Mouse (Mus musculus) heart, embryonic 11.5 days (tissue): ENCODE measurements around the gene Trcg1. TPM values are rescaled to one million over a fixed set of nuclear protein-coding genes. Genes with fewer than 3 reads are reported as not detected.

ENCODE experiments used
- ATAC-seq: fragments of 200-750 bp; cut with Nextera tagmentation; replicated peaks from 2 replicates; pipeline ENCODE4 v1.8.0; 2017; ENCODE audit warnings: moderate library complexity; ENCODE audit not compliant: insufficient number of reproducible peaks, low FRiP score, low TSS enrichment
- H3K27ac ChIP-seq: fragments of 300-500 bp; sonication (generic); 2 replicates; pipeline ENCODE4 v1.5.1; 2014; ENCODE audit warnings: mild to moderate bottlenecking, low read depth, low read length
- H3K27me3 ChIP-seq: fragments of 300-500 bp; sonication (generic); 2 replicates; pipeline ENCODE4 v1.6.1; 2014; ENCODE audit warnings: mild to moderate bottlenecking, low read length, mixed read lengths; ENCODE audit not compliant: control insufficient read depth, insufficient read depth
- H3K36me3 ChIP-seq: fragments of 300-500 bp; sonication (generic); 2 replicates; pipeline ENCODE4 v1.6.1; 2014; ENCODE audit warnings: mild to moderate bottlenecking, low read length, moderate library complexity, mixed read lengths; ENCODE audit not compliant: control insufficient read depth, insufficient read depth
- H3K4me1 ChIP-seq: fragments of 300-500 bp; sonication (generic); 2 replicates; pipeline ENCODE4 v1.6.1; 2014; ENCODE audit warnings: low read length; ENCODE audit not compliant: control insufficient read depth, insufficient read depth
- H3K4me2 ChIP-seq: fragments of 300-500 bp; sonication (generic); 2 replicates; pipeline ENCODE4 v1.6.1; 2014; ENCODE audit warnings: mild to moderate bottlenecking, moderate library complexity
- H3K4me3 ChIP-seq: fragments of 300-500 bp; sonication (generic); 2 replicates; pipeline ENCODE4 v1.5.1; 2014; ENCODE audit warnings: low read depth, low read length
- H3K9ac ChIP-seq: fragments of 300-500 bp; sonication (generic); 2 replicates; pipeline ENCODE4 v1.6.1; 2014; ENCODE audit warnings: mild to moderate bottlenecking, low read depth, low read length, moderate library complexity
- H3K9me3 ChIP-seq: fragments of 300-500 bp; sonication (generic); replicated peaks from 2 replicates; pipeline ENCODE4 v1.6.1; 2016; ENCODE audit warnings: low read length; ENCODE audit not compliant: control insufficient read depth
- WGBS: fragments of 180-500 bp; shearing (Covaris S2); extraction: QIAGEN DNeasy Blood & Tissue Kit; methylation state at CpG from one replicate; pipeline ENCODE4 v1.1.7; 2014; ENCODE audit not compliant: insufficient replicate concordance; 5-methylcytosine and 5-hydroxymethylcytosine counted together
- polyA plus RNA-seq: library from polyadenylated mRNA; unstranded; fragments of >200 nt; fragmentation: Nextera tagmentation; extraction: Ambion mirVana; gene quantifications from 2 replicates; pipeline ENCODE4 v1.2.1, GENCODE M21; 2014

Trcg1 gene
- polyA plus RNA-seq, 1 experiment from 2014 or later, result not detected

- Histone ChIP-seq H3K4me1 (no peaks in the 10 kb centered on the region; the same call in 1 of the 2 replicates), H3K27me3 (peaks cover 6% of the 10 kb centered on the region; the same call in 1 of the 2 replicates)
- 71% methylated on average over 5 of the region's 5 CpGs for WGBS
Measured at GRCm38 (mm10) chr9:57241111-57241510, 4.8 kb downstream of the Trcg1 start.

GRCm38 (mm10) chr9:57242916-57243315 is 6.6 kb downstream of the Trcg1 start:
- Histone ChIP-seq H3K4me3 (no peak overlapping the region), H3K36me3 (no peaks in the 10 kb centered on the region), H3K27me3 (peaks cover 6% of the 10 kb centered on the region; the same call in 1 of the 2 replicates), H3K9ac (no peak overlapping the region), H3K4me1 (no peaks in the 10 kb centered on the region; the same call in 1 of the 2 replicates), H3K27ac (no peak overlapping the region), H3K4me2 (no peak overlapping the region), H3K9me3 (no peaks in the 10 kb centered on the region)
- no peak for ATAC-seq
- 35% methylated on average over 5 of the region's 5 CpGs for WGBS

More at GRCm38 (mm10) chr9:57241111-57241510, 4.8 kb downstream of the Trcg1 start:
- Histone ChIP-seq H3K4me3 (no peak overlapping the region), H3K36me3 (no peaks in the 10 kb centered on the region), H3K27ac (no peak overlapping the region), H3K9me3 (no peaks in the 10 kb centered on the region), H3K4me2 (no peak overlapping the region), H3K9ac (no peak overlapping the region)
- no peak for ATAC-seq

GRCm38 (mm10) chr9:57244106-57244685 is 7.8 kb downstream of the Trcg1 start:
- H3K9me3 ChIP-seq, result no peaks in the 10 kb centered on the region
- no peak overlapping the region for H3K27ac ChIP-seq
- no peak overlapping the region for H3K4me2 ChIP-seq
- WGBS, result 22% methylated on average over 7 of the region's 7 CpGs
- H3K9ac ChIP-seq, result no peak overlapping the region
- H3K4me3 ChIP-seq, result no peak overlapping the region
- no peak for ATAC-seq
- H3K4me1 ChIP-seq, result peaks cover 3% of the 10 kb centered on the region
- H3K27me3 ChIP-seq, result peaks cover 6% of the 10 kb centered on the region; the same call in 1 of the 2 replicates
- H3K36me3 ChIP-seq, result no peaks in the 10 kb centered on the region

GRCm38 (mm10) chr9:57246482-57246881 is 10.1 kb downstream of the Trcg1 start:
- peaks cover 3% of the 10 kb centered on the region for H3K4me1 ChIP-seq
- H3K9me3 ChIP-seq, result no peaks in the 10 kb centered on the region
- no peak overlapping the region for H3K27ac ChIP-seq
- H3K9ac ChIP-seq, result no peak overlapping the region
- no peak overlapping the region for H3K4me2 ChIP-seq
- H3K36me3 ChIP-seq, result 0 out of 2 replicates have a peak, but pooled peaks cover 2% of the 10 kb centered on the region
- no peak overlapping the region for H3K4me3 ChIP-seq
- H3K27me3 ChIP-seq, result peaks cover 6% of the 10 kb centered on the region; the same call in 1 of the 2 replicates
- WGBS, result 88% methylated on average over 5 of the region's 5 CpGs
- ATAC-seq, result no peak

- Histone ChIP-seq H3K9me3 (no peaks in the 10 kb centered on the region), H3K4me2 (no peak overlapping the region), H3K36me3 (peaks cover 2% of the 10 kb centered on the region; the same call in 1 of the 2 replicates), H3K9ac (no peak overlapping the region), H3K27ac (no peak overlapping the region), H3K4me1 (peaks cover 3% of the 10 kb centered on the region), H3K27me3 (peaks cover 3% of the 10 kb centered on the region; the same call in 1 of the 2 replicates), H3K4me3 (no peak overlapping the region)
- 55% methylated on average over 8 of the region's 8 CpGs for WGBS
- no peak for ATAC-seq
Measured at GRCm38 (mm10) chr9:57247201-57247671, 10.9 kb downstream of the Trcg1 start.

- peaks cover 3% of the 10 kb centered on the region for H3K4me1 ChIP-seq
- peaks cover 11% of the 10 kb centered on the region for H3K36me3 ChIP-seq
- H3K4me2 ChIP-seq, result no peak overlapping the region
- no peaks in the 10 kb centered on the region for H3K9me3 ChIP-seq
- peaks cover 3% of the 10 kb centered on the region; the same call in 1 of the 2 replicates for H3K27me3 ChIP-seq
- no peak overlapping the region for H3K9ac ChIP-seq
- H3K4me3 ChIP-seq, result no peak overlapping the region
- no peak overlapping the region for H3K27ac ChIP-seq
- 36% methylated on average over 7 of the region's 7 CpGs for WGBS
- ATAC-seq, result no peak
Measured at GRCm38 (mm10) chr9:57248030-57248942, 11.9 kb downstream of the Trcg1 start.

- WGBS, result 86% methylated on average over 4 of the region's 4 CpGs
Measured at GRCm38 (mm10) chr9:57250026-57250425, 13.7 kb downstream of the Trcg1 start.

GRCm38 (mm10) chr9:57251139-57251538 is 14.8 kb downstream of the Trcg1 start:
- ATAC-seq, result no peak
- no peaks in the 10 kb centered on the region for H3K9me3 ChIP-seq
- 82% methylated on average over 2 of the region's 2 CpGs for WGBS
- H3K36me3 ChIP-seq, result peaks cover 19% of the 10 kb centered on the region
- H3K27ac ChIP-seq, result no peak overlapping the region
- H3K4me1 ChIP-seq, result peaks cover 6% of the 10 kb centered on the region
- H3K4me3 ChIP-seq, result no peak overlapping the region
- H3K9ac ChIP-seq, result no peak overlapping the region
- no peaks in the 10 kb centered on the region for H3K27me3 ChIP-seq
- H3K4me2 ChIP-seq, result no peak overlapping the region

More at GRCm38 (mm10) chr9:57250026-57250425, 13.7 kb downstream of the Trcg1 start:
- no peak overlapping the region for H3K4me2 ChIP-seq
- ATAC-seq, result no peak
- H3K9me3 ChIP-seq, result no peaks in the 10 kb centered on the region
- H3K36me3 ChIP-seq, result peaks cover 19% of the 10 kb centered on the region
- no peak overlapping the region for H3K27ac ChIP-seq
- no peak overlapping the region for H3K4me3 ChIP-seq
- peaks cover 6% of the 10 kb centered on the region for H3K4me1 ChIP-seq
- H3K9ac ChIP-seq, result no peak overlapping the region
- H3K27me3 ChIP-seq, result peaks cover 3% of the 10 kb centered on the region; the same call in 1 of the 2 replicates
